Mouse (Mus musculus) spleen, adult 2 months (tissue): Measurements from ENCODE around the gene Vps13d.

Experiments used
- CTCF ChIP-seq: fragments of 200-500 bp; IDR thresholded peaks from 2 replicates; pipeline ENCODE4 v1.5.1; 2011; ENCODE audit warnings: mild to moderate bottlenecking, inconsistent platforms; ENCODE audit not compliant: insufficient read depth, insufficient read length, insufficient replicate concordance; ENCODE audit errors: extremely low read depth
- POLR2A ChIP-seq: fragments of 200-500 bp; IDR thresholded peaks from 2 replicates; pipeline ENCODE4 v1.6.1; 2011; ENCODE audit warnings: low read depth, low read length, inconsistent platforms

DNA sequence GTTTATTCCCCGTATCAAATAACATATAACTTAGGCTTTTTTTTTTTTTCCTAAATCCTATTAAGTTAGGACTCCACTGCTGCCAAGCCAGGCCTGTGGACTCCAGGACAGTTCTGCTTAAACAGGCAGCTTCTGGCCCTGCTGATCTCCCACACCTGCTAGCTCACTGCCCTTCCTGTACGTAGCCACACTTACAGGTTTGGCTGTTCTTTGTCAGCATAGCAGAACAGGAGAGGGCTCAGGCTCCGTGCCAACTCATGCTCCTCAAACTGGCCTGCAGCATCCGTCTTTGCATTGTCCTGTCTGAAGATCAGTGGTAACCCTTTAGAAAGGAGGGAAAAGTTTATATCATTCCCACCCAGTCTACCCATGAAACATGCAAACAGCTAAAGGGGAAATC lies 108.3 kb downstream of the Vps13d start:
- TF ChIP-seq CTCF (no peak), POLR2A (no peak)
